Mouse (Mus musculus) gastrocnemius, postnatal 36 days (tissue): ENCODE results near the gene Carmil1. TPM values are rescaled to one million over a fixed set of nuclear protein-coding genes. Genes with fewer than 3 reads are reported as not detected.

Experiments used
- DNase-seq, 2 experiments: peaks; one replicate each; pipeline ENCODE4 v3.0.0; 2022
- intact Hi-C: fragments of 180-260 bp; cut with DNase I; formaldehyde crosslinking; loops from one replicate; pipeline ENCODE4 v1.15.1; 2025
- total RNA-seq, 2 experiments: library from RNA; stranded (reverse); gene quantifications; 2 replicates each; pipeline ENCODE4 v1.2.3; 2021

The Carmil1 gene
- total RNA-seq, 2 experiments from 2014 or later: 1.5 to 2.8 TPM

GRCm38 (mm10) chr13:24223425-24224201, 57.0 kb downstream of the Carmil1 start:
- intact Hi-C loops: no loop called here
- no peak for DNase-seq

- intact Hi-C loops: no loop called here
- DNase-seq: no peak
These were observed 60.1 kb downstream of the Carmil1 start for GRCm38 (mm10) chr13:24220441-24220970.

GRCm38 (mm10) chr13:24211229-24211628, 69.4 kb downstream of the Carmil1 start:
- intact Hi-C loops: no loop called here
- no peak for DNase-seq

GRCm38 (mm10) chr13:24206097-24206496, 74.5 kb downstream of the Carmil1 start:
- intact Hi-C loops: no loop called here
- DNase-seq: no peak

DNA sequence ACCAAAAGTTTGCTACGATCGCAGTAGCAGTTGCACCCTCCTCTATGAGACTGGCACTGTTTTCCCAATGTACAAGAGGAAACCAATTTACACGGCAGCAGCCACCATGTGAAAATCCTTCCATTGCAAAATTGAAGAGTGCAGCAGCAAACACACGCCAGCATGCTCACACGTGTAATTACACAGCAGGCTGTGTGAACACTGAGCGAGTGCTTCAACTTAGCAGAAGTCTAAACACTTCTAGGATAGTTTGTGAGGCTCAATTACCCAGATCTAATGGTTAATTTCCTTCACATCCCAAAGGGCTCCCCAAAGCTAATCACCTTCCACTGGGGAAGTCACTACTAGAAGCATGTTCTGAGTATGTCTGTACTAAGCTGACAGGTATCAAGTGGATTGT, 78.3 kb downstream of the Carmil1 start:
- intact Hi-C loops: no loop called here
- no peak for DNase-seq

DNA sequence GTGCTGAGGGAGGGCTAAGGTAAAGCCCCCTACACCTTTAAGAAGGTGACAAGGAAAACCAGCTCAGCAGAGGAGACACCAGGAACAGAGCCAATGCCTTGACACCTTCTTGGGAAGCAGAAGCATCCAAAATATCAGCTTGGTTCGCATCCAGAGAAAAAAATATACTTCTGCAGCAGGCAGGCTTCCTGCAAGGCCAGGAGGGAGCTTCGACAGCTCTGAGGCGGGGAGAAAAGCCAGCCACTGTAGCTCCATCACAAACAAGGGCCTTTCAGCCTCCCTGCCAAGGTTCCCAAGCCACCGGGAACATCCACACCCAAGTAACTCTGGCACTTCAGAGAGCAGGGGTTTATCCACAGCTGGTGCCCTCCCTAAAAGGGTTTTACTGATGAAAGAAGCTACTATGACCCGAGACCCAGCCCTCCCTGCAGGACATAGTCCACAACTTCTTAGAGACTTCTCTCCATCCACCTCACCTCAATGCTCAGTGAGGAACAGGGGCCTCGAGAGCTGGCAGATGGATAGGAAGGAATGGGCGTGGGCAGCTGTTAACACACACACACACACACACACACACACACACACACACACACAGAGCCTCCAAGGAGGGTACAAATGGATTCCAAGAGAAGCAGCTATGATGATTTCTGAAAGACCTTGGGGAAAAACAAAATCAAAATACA, 80.6 kb downstream of the Carmil1 start:
- no peak for DNase-seq
- intact Hi-C loops: no loop called here

- DNase-seq: no peak
- intact Hi-C loops: no loop called here
These were observed 82.1 kb downstream of the Carmil1 start for GRCm38 (mm10) chr13:24198396-24198924.

- no peak for DNase-seq
- intact Hi-C loops: no loop called here
These were observed 85.2 kb downstream of the Carmil1 start for GRCm38 (mm10) chr13:24195371-24195770.

GRCm38 (mm10) chr13:24194018-24194417, 86.6 kb downstream of the Carmil1 start:
- intact Hi-C loops: no loop called here
- DNase-seq: no peak

DNA sequence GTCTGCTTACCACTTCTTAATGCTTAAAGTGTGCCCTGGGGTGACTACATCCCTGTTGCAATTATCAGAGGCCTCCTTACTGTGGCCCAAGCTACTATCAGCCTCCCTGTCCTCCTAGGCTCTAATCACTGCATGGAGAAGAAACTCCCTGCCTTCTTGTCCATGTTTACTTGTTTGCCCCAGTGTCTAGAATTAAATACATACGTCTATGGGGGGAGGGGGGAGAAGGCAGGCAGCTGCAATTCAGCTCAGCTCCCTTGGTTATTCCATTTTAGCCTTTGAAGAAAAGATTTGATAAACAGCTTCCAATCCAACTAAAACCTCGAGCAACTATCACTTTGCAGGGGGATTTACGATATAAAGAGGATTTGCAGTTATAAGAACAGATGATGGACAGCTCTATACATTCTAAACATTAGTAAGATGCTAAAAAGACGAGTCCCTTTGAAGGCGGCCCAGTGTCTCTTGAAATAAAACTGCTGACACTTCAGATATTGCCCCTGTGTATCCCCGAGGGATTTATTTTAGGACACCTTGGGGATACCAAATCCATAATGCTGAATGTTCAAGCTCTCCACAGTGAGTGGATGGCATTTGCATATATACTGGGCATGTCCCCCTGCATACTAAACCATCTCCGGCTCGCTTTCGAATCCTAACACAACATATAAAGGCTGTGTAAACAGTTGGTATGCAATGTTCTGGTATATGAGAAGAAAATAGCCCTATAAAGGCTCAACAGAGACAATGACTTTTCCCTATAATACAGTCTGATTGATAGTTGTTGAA, 89.5 kb downstream of the Carmil1 start:
- DNase-seq: no peak
- intact Hi-C loops: no loop called here

DNA sequence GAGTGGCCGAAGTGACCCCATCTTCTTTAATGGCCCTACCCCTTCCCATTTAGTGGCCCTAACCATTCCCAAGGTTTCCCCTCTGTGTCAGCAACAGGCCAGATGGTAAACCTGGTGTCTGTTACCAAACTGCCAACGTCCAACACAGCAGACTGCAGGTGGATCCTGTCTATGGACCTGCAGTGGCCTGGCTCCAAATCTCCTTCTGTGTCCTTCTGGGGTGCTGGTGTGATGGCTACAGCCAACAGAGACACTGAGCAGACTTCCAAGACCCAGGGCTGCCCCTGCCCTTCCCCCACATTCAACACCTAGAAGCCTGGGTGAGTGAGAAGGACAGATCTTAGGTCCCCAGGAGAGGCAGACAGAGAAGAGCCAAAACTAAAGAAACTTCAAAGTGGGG, 93.6 kb downstream of the Carmil1 start:
- intact Hi-C loops: no loop called here
- no peak for DNase-seq

- intact Hi-C loops: no loop called here
- DNase-seq: no peak
These were observed 95.0 kb downstream of the Carmil1 start for GRCm38 (mm10) chr13:24185641-24186040.

- DNase-seq: no peak
- intact Hi-C loops: no loop called here
These were observed 97.7 kb downstream of the Carmil1 start for GRCm38 (mm10) chr13:24182878-24183277.

- no peak for DNase-seq
- intact Hi-C loops: no loop called here
These were observed 101.1 kb downstream of the Carmil1 start for GRCm38 (mm10) chr13:24179538-24179937.

DNA sequence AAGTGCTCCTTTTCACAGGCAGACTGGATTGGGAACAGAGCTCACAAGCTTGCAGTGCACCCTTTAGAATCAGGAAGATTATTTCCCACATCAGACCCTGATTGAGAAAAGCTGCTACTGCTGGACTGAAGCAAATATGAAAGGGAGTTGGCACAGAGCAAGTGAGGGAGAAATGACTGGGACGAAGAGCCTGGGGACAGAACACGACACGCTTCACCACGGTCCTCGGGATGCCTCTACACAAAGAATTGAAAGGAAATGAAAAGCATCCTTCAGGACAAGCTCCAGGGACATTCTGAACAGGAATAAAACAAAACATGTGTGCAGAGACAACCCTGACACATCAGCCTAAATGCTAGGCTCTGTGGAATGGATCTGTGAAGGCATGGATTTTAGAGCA, 103.0 kb downstream of the Carmil1 start:
- intact Hi-C loops: no loop called here

DNA sequence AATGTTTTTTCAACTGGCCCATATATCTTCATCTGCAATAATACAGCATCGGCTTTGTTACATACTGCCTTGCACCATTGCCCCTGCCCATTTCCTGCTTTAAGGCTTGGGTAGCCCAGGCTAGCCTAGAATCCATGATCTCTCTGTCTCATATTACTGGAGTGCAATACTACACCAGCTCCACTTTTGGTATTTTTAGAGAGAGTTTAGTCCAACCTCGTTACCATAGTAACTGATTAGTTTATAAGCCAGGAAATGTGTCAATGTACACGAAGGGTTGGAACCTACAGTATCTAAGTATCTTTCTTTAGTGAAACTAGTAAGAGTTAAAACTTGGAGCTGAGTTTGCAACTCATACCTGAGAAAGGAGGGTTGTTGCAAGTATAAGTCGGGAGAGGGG, 103.8 kb downstream of the Carmil1 start:
- no peak for DNase-seq
- intact Hi-C loops: no loop called here

More for the DNA sequence above, 103.0 kb downstream of the Carmil1 start:
- no peak for DNase-seq

DNA sequence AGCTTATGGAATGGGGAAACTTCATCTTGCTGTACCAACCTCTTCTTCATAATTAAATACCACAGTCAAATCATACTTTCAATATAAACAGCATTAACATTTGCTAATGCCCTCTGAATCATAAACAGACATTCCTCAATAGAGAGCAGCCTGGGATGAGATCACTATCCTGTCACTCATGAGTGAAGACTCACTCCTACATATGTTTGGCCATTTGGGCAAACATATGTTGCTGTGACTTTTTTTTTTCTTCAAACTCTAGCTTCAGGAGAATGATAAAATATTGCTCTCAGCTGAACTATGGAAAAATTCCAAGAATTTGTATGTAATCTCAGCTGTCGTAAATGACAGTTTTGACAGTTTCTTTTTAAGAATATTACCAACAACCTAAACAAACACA, 110.9 kb downstream of the Carmil1 start:
- intact Hi-C loops: no loop called here
- DNase-seq: no peak

GRCm38 (mm10) chr13:24163368-24163767, 117.2 kb downstream of the Carmil1 start:
- DNase-seq: no peak
- intact Hi-C loops: no loop called here

GRCm38 (mm10) chr13:24161105-24161504, 119.5 kb downstream of the Carmil1 start:
- intact Hi-C loops: no loop called here

GRCm38 (mm10) chr13:24159972-24160371, 120.6 kb downstream of the Carmil1 start:
- no peak for DNase-seq
- intact Hi-C loops: no loop called here

More at GRCm38 (mm10) chr13:24161105-24161504, 119.5 kb downstream of the Carmil1 start:
- DNase-seq: no peak
